Mouse (Mus musculus) gonadal fat pad, adult 2 months (tissue): ENCODE data around the gene Wdr66. TPM values are rescaled to one million over a fixed set of nuclear protein-coding genes. Genes with fewer than 3 reads are reported as not detected.
A peak's percentile ranks its signal among the peaks of the same experiment; 100 is the strongest.
"Not testable (repeated sequence)": the region's sequence is repeated elsewhere in the genome, so short reads cannot be mapped to it uniquely, and the experiment has no call there.

Experiments used
- DNase-seq: peaks from one replicate; pipeline ENCODE4 v3.0.0-alpha.2; 2012; ENCODE audit warnings: low read depth
- polyA plus RNA-seq: library from polyadenylated mRNA; depleted of rRNA; stranded (reverse); fragments of >200 nt; gene quantifications from 2 replicates; pipeline ENCODE4 v1.2.3, GENCODE M21; 2012; rRNA removed

Wdr66 gene
- 2.5 and 3.0 TPM in 2 replicates for polyA plus RNA-seq

DNA sequence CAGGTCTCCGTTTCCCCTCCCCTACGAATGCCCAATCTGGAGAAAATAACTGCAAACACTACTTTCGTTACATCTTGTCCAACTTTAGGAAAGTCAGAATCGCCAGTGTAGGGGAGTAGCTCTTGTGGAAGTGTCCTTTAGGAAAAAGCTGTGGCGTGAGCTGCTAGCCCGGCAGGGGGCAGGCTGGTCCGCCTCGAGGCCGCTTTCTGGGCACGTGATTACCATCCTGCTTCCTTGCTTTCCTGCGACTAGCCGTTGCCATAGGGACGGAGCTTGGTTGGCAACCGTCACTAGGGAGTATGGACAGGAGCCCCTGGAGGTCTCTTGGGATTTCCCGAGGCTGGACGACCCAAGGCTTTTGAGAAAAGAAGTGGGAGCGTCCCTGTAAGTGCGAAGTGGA lies at the start of gene Wdr66:
Gene Wdr66 (plus strand): TSS at position 269 of the 400 bp plus-strand sequence.
- DNase-seq: no peak

GRCm38 (mm10) chr5:123202771-123203170 lies 49.1 kb upstream of the Wdr66 start:
- not testable (repeated sequence) for DNase-seq

DNA sequence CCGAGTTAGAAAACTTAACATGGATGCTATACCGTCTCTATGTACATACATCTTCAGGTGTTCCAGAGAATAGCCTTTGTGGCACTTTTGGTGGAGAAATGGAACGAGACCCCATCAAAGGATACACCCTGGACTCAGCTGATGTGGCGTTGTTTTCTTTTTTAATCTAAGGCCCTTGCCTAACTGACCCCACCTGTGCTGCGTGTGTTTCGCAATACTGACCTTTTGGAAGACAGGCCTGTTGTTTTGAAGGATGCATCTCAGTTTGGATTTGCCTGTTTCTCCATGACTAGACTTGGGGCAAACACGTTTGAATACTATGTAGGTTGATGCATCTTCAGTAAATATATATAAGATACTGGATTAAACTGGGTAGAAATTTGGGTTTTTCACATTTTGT lies 48.3 kb upstream of the Wdr66 start:
- DNase-seq: not testable (repeated sequence)

DNA sequence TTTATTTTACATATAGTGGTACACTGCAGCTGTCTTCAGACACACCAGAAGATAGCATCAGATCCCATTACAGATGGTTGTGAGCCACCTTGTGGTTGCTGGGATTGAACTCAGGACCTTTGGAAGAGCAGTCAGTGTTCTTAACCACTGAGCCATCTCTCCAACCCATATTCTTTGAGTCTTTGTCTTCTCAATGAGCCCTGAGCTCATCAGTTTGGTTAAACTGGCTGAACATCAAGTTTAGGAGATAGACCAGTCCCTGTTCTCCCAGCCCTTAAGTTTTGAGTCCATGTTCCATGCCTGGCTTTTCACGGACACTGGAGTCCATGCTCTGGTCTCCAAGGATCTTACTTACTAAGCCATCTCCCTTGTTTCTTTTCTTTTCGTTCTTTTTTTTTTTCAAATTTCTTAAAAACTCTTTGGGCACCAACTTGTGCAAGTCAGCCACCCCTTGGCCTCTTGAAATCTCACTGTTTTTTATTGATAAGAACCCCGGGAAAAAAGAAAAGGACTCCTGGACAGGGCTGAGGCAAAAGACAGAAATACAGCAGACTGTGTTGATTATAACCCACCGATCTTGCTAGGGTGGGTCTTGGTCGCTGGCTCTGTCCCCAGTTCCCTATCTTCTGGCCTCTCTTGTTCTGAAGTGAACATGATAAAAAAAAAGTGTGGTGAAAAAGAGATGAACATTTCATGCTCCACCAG lies 29.4 kb upstream of the Wdr66 start:
- DNase-seq: not testable (repeated sequence)

GRCm38 (mm10) chr5:123223051-123223410 lies 28.9 kb upstream of the Wdr66 start:
- no peak for DNase-seq

GRCm38 (mm10) chr5:123223861-123224260 lies 28.0 kb upstream of the Wdr66 start:
- DNase-seq: not testable (repeated sequence)

- no peak for DNase-seq
Measured at GRCm38 (mm10) chr5:123226851-123227250, 25.1 kb upstream of the Wdr66 start.

DNA sequence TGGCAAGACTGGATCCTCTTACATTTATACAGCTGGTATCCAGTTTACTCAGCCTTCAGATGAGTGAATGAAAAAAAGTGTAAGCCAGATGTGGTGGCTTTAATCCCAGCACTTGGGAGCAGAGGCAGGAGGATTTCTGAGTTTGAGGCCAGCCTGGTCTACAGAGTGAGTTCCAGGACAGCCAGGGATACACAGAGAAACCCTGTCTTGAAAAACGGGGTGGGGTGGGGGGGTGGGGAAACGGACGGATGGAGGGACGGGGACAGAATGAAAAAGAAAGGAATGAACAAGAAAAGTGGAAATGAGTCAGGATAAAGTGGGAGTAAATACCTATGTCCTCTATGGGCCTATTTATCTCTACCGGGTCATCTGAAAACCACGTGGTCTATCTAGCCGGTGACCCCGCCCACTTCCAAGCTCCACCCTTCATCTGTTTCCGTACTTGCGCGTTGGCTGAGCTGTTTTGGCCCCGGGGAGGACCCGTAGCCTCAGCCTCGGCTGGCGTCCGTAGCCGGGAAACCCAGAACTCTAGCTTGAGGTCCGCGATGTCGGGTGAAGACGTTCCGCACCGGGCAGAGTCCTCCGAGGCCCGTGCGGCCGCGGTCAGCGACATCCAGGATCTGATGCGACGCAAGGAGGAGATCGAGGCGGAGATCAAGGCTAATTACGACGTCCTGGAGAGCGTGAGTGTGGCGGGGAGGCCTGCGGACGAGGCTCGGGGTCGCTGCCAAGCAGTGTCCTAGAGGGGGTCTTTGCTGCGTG lies 24.0 kb upstream of the Wdr66 start:
- DNase-seq: peak; percentile 47

GRCm38 (mm10) chr5:123228524-123228922 lies 23.4 kb upstream of the Wdr66 start:
- DNase-seq: no peak

- no peak for DNase-seq
Measured at GRCm38 (mm10) chr5:123229296-123229695, 22.6 kb upstream of the Wdr66 start.

DNA sequence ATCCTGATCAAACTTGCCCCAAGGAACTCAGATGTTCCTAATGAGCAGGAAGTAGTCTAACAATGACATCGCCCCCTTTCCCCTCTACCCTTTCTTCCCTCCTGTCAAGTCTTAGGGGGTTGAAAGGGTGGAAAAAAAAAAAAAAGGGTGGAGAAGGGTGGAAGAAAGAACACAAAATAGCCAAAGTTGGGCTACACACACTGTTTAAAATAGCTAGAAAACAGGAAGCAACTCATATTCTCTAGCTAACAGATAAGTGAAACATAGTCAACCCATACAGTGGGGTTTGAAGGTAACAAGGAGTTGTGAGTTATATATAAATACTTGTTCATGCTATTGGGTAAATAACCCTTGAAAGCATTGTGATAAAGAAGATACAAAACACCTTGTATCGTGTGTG lies 19.7 kb upstream of the Wdr66 start:
- DNase-seq: no peak

DNA sequence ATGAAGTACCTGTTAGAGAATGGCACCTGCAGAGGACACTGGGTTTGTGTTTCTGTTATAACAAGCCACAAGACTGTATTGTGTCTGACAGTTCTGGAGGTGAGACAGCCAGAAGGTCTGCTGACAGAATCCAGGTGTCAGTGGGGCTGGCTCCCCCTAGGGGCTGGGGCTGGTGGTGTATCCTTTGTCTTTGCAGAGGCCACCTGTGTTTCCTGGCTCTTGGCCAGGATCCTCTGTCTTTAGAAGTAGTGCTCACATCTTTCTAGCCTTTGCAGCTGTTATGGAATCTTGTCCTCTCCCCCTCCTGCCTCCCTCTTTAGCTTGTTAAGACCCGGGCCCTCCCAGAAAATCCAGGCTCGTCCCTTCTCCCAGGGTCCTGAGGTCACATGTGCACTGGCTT lies 16.2 kb upstream of the Wdr66 start:
- DNase-seq: no peak

DNA sequence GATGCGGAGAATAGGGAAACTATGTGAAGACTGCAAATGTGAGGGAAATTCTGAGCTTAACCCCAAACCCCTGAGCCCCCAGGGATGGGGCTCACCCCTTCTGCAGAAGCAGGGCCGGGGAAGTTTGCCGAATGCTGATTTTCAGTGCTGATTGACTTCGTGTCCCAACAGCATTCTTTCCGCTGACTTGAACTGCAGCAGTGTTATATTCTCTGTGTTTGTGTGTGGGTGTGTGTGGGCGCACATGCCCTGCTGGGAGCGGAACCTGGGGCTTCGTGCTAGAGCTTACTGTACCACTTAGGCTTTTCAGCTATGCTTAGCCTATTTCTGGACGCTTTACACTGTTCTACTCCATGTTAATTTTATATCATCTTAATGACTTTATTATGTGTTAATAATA lies 15.5 kb upstream of the Wdr66 start:
- DNase-seq: no peak

- DNase-seq: no peak
Measured at GRCm38 (mm10) chr5:123239501-123239900, 12.4 kb upstream of the Wdr66 start.

DNA sequence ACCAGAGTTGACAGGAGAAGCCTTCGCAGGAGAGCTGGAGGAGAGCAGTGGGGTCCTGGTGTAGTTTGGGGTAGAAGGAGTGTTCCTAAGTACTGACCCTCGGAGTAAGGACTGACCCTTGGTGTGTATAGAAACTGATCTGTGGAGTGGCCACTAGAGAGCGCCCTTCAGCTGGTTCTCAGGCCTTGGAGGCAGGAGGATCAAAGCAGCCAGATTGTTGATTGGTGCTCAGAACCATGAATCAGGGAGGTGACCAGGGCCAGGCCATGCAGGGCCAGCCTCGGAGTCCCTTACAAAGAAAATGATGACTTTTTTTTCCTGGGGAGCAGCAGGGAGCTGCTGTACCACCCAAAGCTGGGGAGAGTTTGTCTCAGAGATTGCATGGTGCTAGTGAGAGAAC lies 6.4 kb upstream of the Wdr66 start:
- DNase-seq: no peak

GRCm38 (mm10) chr5:123251390-123251789 lies 512 bp upstream of the Wdr66 start:
- DNase-seq: no peak

DNA sequence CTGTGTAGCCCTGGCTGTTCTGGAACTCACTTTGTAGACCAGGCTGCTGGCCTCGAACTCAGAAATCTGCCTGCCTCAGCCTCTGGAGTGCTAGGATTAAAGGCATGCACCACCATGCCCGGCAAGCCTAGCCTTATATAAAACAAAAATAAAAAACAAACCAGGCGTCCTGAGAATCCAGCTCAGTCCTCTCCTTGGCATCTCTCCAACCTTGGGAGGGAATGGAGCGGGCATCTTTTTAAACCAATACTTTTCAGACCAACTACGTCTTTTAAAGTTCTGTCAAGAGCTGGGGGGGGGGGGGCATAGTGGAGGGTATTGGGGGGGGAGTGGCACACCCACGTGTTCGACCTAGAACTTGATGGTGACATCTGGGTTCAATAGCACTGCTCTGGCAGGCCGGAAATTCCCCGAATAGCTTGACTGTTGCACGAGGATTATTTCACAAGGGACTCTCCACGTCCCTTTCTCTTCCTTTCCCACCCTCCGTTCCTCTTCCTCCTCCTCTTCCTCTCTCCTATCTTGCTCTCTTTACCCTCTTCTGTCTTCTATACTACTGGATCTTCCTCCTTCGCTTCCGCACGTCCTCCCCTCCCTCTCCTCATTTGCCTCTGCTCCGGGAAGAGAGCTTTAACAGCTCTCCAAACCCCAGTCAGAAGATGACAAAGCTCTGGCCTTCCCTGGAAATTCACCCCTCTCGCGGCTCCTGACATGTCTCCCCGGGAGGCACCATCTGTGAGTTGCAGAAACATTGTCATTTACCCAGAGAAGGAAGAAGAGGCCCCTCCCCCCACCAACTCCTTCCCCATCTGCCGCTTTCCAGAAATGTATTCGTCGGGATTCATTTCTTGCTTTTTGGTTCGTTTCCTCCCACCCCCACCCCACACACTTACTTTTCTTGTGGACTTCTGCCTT lies 5.2 kb downstream of the Wdr66 start:
- DNase-seq: no peak

DNA sequence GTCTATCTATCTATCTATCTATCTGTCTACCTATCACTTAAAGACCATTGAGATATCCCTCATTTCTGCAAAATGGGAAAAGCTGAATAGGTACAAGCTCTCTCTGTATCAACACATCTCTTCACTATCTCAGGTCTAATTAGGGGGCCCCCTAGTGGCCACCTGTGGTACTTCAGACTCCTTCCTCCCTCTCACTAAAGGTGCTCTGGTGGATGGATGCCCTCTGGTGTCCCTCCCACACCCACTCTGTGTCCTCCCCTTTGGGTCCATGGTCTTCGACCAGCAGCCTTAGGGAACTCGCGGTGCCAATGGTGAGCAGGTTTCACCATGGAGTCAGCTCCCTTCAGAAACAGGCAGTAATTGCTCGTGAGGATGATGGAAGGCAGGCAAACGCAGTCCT lies 7.1 kb downstream of the Wdr66 start:
- no peak for DNase-seq

GRCm38 (mm10) chr5:123260698-123261097 lies 8.8 kb downstream of the Wdr66 start:
- DNase-seq: no peak

DNA sequence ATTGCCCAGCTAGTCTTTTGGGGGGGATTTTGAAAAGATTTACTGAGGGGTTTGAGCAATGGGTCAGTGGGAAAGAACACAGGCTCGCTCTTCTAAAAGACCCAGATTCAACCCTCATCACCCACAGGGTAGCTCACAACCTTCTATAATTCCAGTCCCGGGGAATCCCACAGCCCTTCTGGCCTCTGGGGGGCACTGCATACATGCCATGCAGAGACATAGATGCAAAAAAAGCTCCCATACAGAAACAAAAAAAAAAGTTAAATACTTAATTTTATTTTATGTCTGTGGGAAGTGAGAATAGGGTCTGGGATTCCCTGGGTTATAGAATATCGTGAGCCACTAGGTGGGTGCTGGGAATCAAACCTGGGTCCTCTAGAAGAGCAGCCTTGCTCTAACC lies 15.0 kb downstream of the Wdr66 start:
- DNase-seq: no peak

DNA sequence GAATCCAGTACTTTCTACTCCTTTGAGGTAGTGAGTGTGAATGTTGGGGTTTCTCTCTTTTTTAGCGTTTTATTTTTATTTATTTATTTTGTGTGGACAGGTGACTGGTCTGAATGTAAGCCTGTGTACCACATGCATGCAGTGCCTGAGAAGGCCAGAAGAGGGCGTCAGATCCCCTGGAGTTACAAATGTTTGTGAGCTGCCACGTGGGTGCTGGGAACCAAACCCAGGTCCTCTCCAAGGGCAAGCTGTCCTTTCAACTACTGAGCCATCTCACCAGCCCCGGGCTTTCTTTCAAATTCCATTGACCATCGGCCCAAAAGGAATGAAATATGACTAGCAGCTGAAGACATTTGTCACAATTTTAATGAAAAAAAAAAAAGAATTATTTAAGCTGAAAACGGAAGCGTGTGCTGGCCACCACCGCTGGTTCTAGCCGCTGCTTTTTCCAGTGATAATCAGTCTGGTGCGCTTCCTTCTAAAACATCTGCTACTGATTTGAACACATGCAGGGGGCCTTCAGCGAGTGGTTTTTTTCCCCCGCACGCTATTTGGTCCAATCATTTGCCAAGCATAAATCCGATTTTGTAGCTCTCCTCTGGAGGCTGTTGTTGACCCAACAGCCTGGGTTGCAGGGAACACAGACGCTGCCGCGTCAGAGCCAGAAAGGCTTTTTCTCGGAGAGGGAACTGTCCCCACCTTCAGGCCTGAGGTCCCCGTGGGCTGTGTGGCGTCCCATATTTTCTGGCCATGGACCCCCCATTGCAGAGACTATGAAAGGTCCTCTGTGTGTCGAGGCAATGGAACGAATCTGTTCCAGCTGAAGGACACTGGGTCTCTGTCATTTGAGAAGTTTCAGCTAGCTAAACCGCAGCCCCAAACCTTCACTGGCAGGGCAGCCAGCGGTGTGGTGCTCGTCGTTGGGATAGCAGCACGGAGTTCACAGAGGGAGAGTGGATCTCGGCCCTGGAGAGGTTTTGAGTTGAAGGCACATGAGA lies 16.9 kb downstream of the Wdr66 start:
- no peak for DNase-seq
